Mouse (Mus musculus) CD4-positive, CD25-positive, alpha-beta regulatory T cell, adult 2 months (primary cell): Measurements from ENCODE around the gene Btbd35f13.
"Not testable (repeated sequence)": the region's sequence is repeated elsewhere in the genome, so short reads cannot be mapped to it uniquely, and the experiment has no call there.

Experiments
- DNase-seq: peaks from one replicate; pipeline ENCODE4 v3.0.0-alpha.2; 2012; ENCODE audit warnings: low read depth, low spot score

Gene Btbd35f13

GRCm38 (mm10) chrX:33656872-33657271, at the start of gene Btbd35f13:
TSS of gene Btbd35f13 (plus strand) at chrX:33657172.
- DNase-seq: not testable (repeated sequence)

- DNase-seq: not testable (repeated sequence)
Observed at GRCm38 (mm10) chrX:33702249-33702648, 45.3 kb downstream of the Btbd35f13 start, which contains the start of gene Btbd35f14. TSS of gene Btbd35f14 (minus strand) at chrX:33702349.
